Mouse (Mus musculus) heart, adult 10 weeks (tissue): ENCODE measurements around the gene Hoxb9. TPM values are rescaled to one million over a fixed set of nuclear protein-coding genes. Genes with fewer than 3 reads are reported as not detected.

Experiments
- polyA plus RNA-seq: library from polyadenylated mRNA; stranded (reverse); fragments of 350-450 nt; fragmentation: Illumina TruSeq; extraction: RNeasy Lipid Tissue Mini Kit (QIAGEN cat#74804); gene quantifications from one replicate; pipeline ENCODE4 v1.2.3, GENCODE M21; 2014; ENCODE audit warnings: low read depth, low replicate concordance

The Hoxb9 gene
- not detected for polyA plus RNA-seq

GRCm38 (mm10) chr11:96270996-96271540 is at the start of gene Hoxb9:
Gene Hoxb9, plus strand, starts transcription at chr11:96271457.

GRCm38 (mm10) chr11:96281855-96282570 is 10.8 kb downstream of the Hoxb9 start, which contains the start of gene Hoxb8:
Gene Hoxb8, plus strand, starts transcription at chr11:96281905.

GRCm38 (mm10) chr11:96285771-96286738 is 14.8 kb downstream of the Hoxb9 start, which contains the start of gene Hoxb7:
Gene Hoxb7, plus strand, starts transcription at chr11:96286623.

GRCm38 (mm10) chr11:96291681-96292564 is 20.7 kb downstream of the Hoxb9 start, which contains the start of gene Hoxb6:
Gene Hoxb6, plus strand, starts transcription at chr11:96292476.

GRCm38 (mm10) chr11:96303151-96304099 is 32.2 kb downstream of the Hoxb9 start, which contains the start of gene Hoxb5:
Gene Hoxb5, plus strand, starts transcription at chr11:96303336.

GRCm38 (mm10) chr11:96317608-96318367 is 46.5 kb downstream of the Hoxb9 start, which contains the start of gene Hoxb4:
Gene Hoxb4, plus strand, starts transcription at chr11:96318267.

GRCm38 (mm10) chr11:96323154-96323553 is 51.9 kb downstream of the Hoxb9 start, which contains the start of gene Hoxb3:
Gene Hoxb3, plus strand, starts transcription at chr11:96323326.

Other genes with a start within 250 kb of the Hoxb9 start
- gene Gip, start 246.9 kb upstream of the Hoxb9 start, polyA plus RNA-seq, result not detected
- gene Snf8, start 236.6 kb upstream of the Hoxb9 start, polyA plus RNA-seq, result 46.1 TPM
- 33.0 TPM for gene Ube2z, start 206.1 kb upstream of the Hoxb9 start, polyA plus RNA-seq
- gene Atp5g1, start 195.8 kb upstream of the Hoxb9 start, polyA plus RNA-seq, result 3,747 TPM
- gene Calcoco2, start 159.5 kb upstream of the Hoxb9 start, polyA plus RNA-seq, result not detected
- gene Ttll6, start 137.7 kb upstream of the Hoxb9 start, polyA plus RNA-seq, result not detected
- gene Hoxb13, start 77.1 kb upstream of the Hoxb9 start, polyA plus RNA-seq, result not detected
- gene Hoxb8, start 10.4 kb downstream of the Hoxb9 start, polyA plus RNA-seq, result not detected
- gene Hoxb7, start 15.2 kb downstream of the Hoxb9 start, polyA plus RNA-seq, result not detected
- gene Hoxb6, start 21.0 kb downstream of the Hoxb9 start, polyA plus RNA-seq, result not detected
- gene Hoxb5, start 31.9 kb downstream of the Hoxb9 start, polyA plus RNA-seq, result not detected
- 0.84 TPM for gene Hoxb4, start 46.8 kb downstream of the Hoxb9 start, polyA plus RNA-seq
- 0.31 TPM for gene Hoxb3, start 51.9 kb downstream of the Hoxb9 start, polyA plus RNA-seq
- 0.86 TPM for gene Hoxb2, start 79.1 kb downstream of the Hoxb9 start, polyA plus RNA-seq
- not detected for gene Hoxb1, start 94.3 kb downstream of the Hoxb9 start, polyA plus RNA-seq
- not detected for gene Skap1, start 193.1 kb downstream of the Hoxb9 start, polyA plus RNA-seq